Mouse (Mus musculus) cortical plate, adult 2 months (tissue): ENCODE results near the gene AC134908.4. TPM values are rescaled to one million over a fixed set of nuclear protein-coding genes. Genes with fewer than 3 reads are reported as not detected.

Experiments
- H3K27ac ChIP-seq: fragments of 200-500 bp; 2 replicates; pipeline ENCODE4 v1.5.1; 2012; ENCODE audit warnings: low read length, control low read depth, inconsistent platforms; ENCODE audit not compliant: insufficient read depth
- H3K4me1 ChIP-seq: fragments of 200-500 bp; 2 replicates; pipeline ENCODE4 v1.6.1; 2011; ENCODE audit warnings: low read length; ENCODE audit not compliant: control insufficient read depth, insufficient read depth
- H3K4me3 ChIP-seq: fragments of 200-500 bp; 2 replicates; pipeline ENCODE4 v1.5.1; 2011; ENCODE audit warnings: mild to moderate bottlenecking, low read length, control low read depth; ENCODE audit not compliant: insufficient read depth
- CTCF ChIP-seq: fragments of 200-500 bp; IDR thresholded peaks from 2 replicates; pipeline ENCODE4 v1.5.1; 2011; ENCODE audit warnings: mild to moderate bottlenecking, control low read depth, low read length; ENCODE audit not compliant: insufficient read depth; ENCODE audit errors: extremely low read depth
- POLR2A ChIP-seq: fragments of 200-500 bp; IDR thresholded peaks from 2 replicates; pipeline ENCODE4 v1.6.1; 2011; ENCODE audit warnings: mild to moderate bottlenecking, low read length, control low read depth; ENCODE audit not compliant: insufficient read depth; ENCODE audit errors: extremely low read depth
- polyA plus RNA-seq: library from polyadenylated mRNA; depleted of rRNA; stranded (reverse); fragments of >200 nt; gene quantifications from 2 replicates; pipeline ENCODE4 v1.2.3, GENCODE M21; 2012

Gene AC134908.4
- polyA plus RNA-seq, 1 experiment: 4.0 TPM

DNA sequence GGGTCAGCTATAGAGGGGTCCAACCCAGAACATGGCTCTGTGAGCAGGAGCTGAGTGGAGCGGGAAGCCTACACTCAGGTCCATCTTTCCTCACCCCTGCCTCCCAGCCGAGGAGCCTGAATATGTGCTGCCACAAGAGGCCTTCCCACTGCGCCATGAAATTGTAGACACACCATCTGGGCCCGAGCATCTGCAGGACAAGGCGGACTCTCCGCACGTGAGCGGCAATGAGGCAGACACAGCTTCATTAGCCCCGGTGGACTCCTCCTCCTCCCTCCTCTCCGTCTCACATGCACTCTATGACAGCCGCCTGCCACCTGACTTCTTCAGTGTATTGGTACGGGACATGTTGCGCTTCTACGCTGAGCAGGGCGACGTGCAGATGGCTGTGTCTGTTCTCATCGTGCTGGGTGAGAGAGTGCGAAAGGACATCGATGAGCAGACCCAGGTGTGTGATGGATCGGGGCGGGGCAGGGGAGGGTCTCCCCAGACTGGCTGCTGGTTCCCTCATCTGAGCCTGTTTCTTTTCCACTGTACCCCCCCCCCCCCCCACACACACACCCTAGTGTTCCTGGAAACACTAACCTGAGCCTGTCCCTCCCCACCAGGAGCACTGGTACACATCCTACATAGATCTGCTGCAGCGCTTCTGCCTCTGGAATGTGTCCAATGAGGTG lies 32.2 kb upstream of the AC134908.4 start:
- no peak overlapping the region for H3K27ac ChIP-seq
- no peak for TF ChIP-seq POLR2A
- TF ChIP-seq CTCF: no peak
- H3K4me3 ChIP-seq: no peak overlapping the region
- peaks cover 9% of the 10 kb centered on the region for H3K4me1 ChIP-seq

DNA sequence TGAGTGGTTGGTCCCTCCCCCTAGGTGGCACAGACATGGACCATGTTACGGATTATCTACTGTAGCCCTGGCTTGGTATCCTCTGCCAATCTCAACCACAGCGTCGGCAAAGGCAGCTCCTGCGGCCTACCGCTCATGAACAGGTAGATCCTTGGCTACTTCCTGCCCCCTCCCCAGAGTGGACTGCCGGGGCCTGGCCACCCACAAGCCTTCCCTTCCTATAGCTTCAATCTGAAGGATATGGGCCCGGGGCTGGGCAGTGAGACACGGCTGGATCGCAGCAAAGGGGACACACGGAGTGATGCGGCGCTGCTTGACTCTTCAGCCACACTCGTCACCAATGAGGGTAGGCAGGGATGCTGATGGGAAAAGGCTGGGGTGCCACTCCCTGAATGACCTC lies 31.6 kb upstream of the AC134908.4 start:
- Histone ChIP-seq H3K27ac (no peak overlapping the region), H3K4me1 (peaks cover 9% of the 10 kb centered on the region), H3K4me3 (no peak overlapping the region)
- TF ChIP-seq POLR2A (no peak), CTCF (no peak)

- no peak overlapping the region for H3K27ac ChIP-seq
- TF ChIP-seq POLR2A (no peak), CTCF (no peak)
Measured at GRCm38 (mm10) chr17:25825984-25826570, 30.6 kb upstream of the AC134908.4 start.

GRCm38 (mm10) chr17:25825311-25825710 lies 29.9 kb upstream of the AC134908.4 start:
- peaks cover 7% of the 10 kb centered on the region for H3K4me1 ChIP-seq
- TF ChIP-seq POLR2A (no peak), CTCF (no peak)
- no peak overlapping the region for H3K4me3 ChIP-seq
- H3K27ac ChIP-seq: no peak overlapping the region

More at GRCm38 (mm10) chr17:25825984-25826570, 30.6 kb upstream of the AC134908.4 start:
- Histone ChIP-seq H3K4me3 (no peak overlapping the region), H3K4me1 (peaks cover 7% of the 10 kb centered on the region)

DNA sequence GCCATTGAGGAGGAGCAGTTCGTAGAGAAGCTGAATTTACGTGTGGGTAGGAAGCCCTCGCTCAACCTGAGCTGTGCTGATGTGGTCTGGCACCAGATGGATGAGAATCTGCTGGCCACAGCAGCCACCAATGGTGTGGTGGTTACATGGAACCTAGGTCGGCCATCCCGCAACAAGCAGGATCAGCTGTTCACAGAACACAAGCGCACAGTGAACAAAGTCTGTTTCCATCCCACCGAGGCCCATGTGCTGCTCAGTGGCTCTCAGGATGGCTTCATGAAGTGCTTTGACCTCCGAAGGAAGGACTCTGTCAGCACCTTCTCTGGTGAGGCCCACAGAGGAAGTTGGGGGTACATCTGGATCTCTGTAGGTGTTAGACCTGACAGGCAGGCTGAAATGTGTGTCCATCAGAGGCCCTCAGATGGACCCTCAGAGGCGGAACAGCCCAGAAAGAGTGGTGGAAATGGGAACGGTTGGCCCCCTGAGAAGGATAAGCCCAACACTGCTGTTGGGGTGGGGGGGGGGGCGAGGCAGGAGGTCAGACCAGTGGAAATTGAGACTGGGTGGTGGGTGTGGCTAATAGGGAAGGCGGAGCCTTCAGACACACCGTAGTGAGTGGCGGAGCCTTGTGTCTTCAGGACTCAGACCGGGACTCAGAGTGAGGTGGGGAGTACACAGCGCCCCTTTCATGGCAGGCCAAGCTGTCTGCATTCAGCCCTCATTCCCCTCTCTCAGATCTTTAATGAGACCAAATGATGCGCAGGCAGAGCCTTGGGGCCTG lies 29.1 kb upstream of the AC134908.4 start:
- peaks cover 7% of the 10 kb centered on the region for H3K4me1 ChIP-seq
- H3K27ac ChIP-seq: no peak overlapping the region
- no peak for TF ChIP-seq CTCF
- TF ChIP-seq POLR2A: no peak
- peak overlapping the region; percentile 65 for H3K4me3 ChIP-seq

DNA sequence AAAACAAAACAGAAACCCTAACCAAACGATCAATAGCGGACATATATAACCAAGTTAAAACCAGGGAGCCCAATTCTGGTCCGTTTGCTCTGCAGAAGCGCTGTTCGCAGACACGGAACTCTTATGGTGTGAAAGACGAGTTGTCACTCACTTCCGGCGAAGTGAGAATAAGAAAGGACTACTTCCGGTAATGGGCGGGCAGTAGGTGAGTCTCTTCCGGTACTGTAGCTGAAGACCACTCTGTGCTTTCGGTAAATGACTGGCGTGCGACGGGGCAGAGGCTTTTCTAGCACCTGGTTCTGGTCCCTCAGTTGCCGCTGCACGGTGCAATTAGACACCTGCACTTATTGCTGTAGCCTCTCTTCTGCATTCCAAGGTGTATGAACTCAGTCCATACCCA lies 28.0 kb upstream of the AC134908.4 start, which contains the start of gene Wdr24:
Gene Wdr24, plus strand, starts transcription at position 176 of the 400 bp plus-strand sequence.
- TF ChIP-seq POLR2A (peak; percentile 61; the same call in 1 of the 2 replicates), CTCF (no peak)
- Histone ChIP-seq H3K27ac (no peak within 1 kb of the TSS), H3K4me3 (peak within 1 kb of the TSS; percentile 65), H3K4me1 (peaks cover 7% of the 10 kb centered on the region)

- peaks cover 15% of the 10 kb centered on the region for H3K4me1 ChIP-seq
- H3K27ac ChIP-seq: no peak overlapping the region
- H3K4me3 ChIP-seq: no peak overlapping the region
- TF ChIP-seq CTCF (no peak), POLR2A (no peak)
Measured at GRCm38 (mm10) chr17:25818851-25819780, 23.7 kb upstream of the AC134908.4 start.

GRCm38 (mm10) chr17:25817662-25818061 lies 22.2 kb upstream of the AC134908.4 start:
- Histone ChIP-seq H3K27ac (no peak overlapping the region), H3K4me1 (peaks cover 15% of the 10 kb centered on the region), H3K4me3 (no peak overlapping the region)
- TF ChIP-seq POLR2A: no peak
- TF ChIP-seq CTCF: no peak

- TF ChIP-seq CTCF: peak; percentile 32
- peak; percentile 56; the same call in 1 of the 2 replicates for TF ChIP-seq POLR2A
- Histone ChIP-seq H3K4me1 (peaks cover 18% of the 10 kb centered on the region), H3K27ac (peak overlapping the region; percentile 83), H3K4me3 (peak overlapping the region; percentile 17)
Measured at GRCm38 (mm10) chr17:25813471-25813870, 18.0 kb upstream of the AC134908.4 start.
